Mouse (Mus musculus) thymus, adult 18-20 months (tissue): ENCODE data around the gene Hist2h2aa1.
"Not testable (repeated sequence)": the region's sequence is repeated elsewhere in the genome, so short reads cannot be mapped to it uniquely, and the experiment has no call there.

Experiments used
- DNase-seq, 2 experiments: peaks; one replicate each; pipeline ENCODE4 v3.0.0; 2022; ENCODE audit warnings: mixed read lengths in 2 of 2

The Hist2h2aa1 gene

GRCm38 (mm10) chr3:96230910-96231757 lies 14.2 kb upstream of the Hist2h2aa1 start:
- no peak for DNase-seq

- no peak for DNase-seq
Measured at GRCm38 (mm10) chr3:96231758-96232120, 13.6 kb upstream of the Hist2h2aa1 start.

GRCm38 (mm10) chr3:96234914-96235313 lies 10.4 kb upstream of the Hist2h2aa1 start:
- no peak for DNase-seq

- no peak for DNase-seq
Measured at GRCm38 (mm10) chr3:96235836-96236235, 9.5 kb upstream of the Hist2h2aa1 start.

GRCm38 (mm10) chr3:96236834-96237334 lies 8.4 kb upstream of the Hist2h2aa1 start:
- DNase-seq, result no peak

- DNase-seq, result no peak
Measured at GRCm38 (mm10) chr3:96237335-96237903, 7.9 kb upstream of the Hist2h2aa1 start.

GRCm38 (mm10) chr3:96237904-96238511 lies 7.3 kb upstream of the Hist2h2aa1 start:
- no peak for DNase-seq

- DNase-seq, result peak; percentile 43 to 44
Measured at GRCm38 (mm10) chr3:96238954-96239793, 6.1 kb upstream of the Hist2h2aa1 start, which contains the start of gene Hist2h3c2. Gene Hist2h3c2, minus strand, starts transcription at chr3:96239127.

- DNase-seq, result peak; percentile 88 to 94
Measured at GRCm38 (mm10) chr3:96239949-96240798, 5.1 kb upstream of the Hist2h2aa1 start, which contains the start of gene Hist2h2aa2. Gene Hist2h2aa2, minus strand, starts transcription at chr3:96240276.

- no peak for DNase-seq
Measured at GRCm38 (mm10) chr3:96240799-96241197, 4.5 kb upstream of the Hist2h2aa1 start.

GRCm38 (mm10) chr3:96243921-96244572 lies 1.2 kb upstream of the Hist2h2aa1 start:
- no peak for DNase-seq

GRCm38 (mm10) chr3:96246018-96246417 lies 721 bp downstream of the Hist2h2aa1 start:
- not testable (repeated sequence) for DNase-seq

GRCm38 (mm10) chr3:96246427-96246856 lies 1.1 kb downstream of the Hist2h2aa1 start, which contains the start of gene Hist2h3c1:
Gene Hist2h3c1, plus strand, starts transcription at chr3:96246685.
- DNase-seq, result not testable (repeated sequence)

GRCm38 (mm10) chr3:96247356-96248140 lies 2.3 kb downstream of the Hist2h2aa1 start:
- no peak for DNase-seq

- DNase-seq, result no peak
Measured at GRCm38 (mm10) chr3:96248141-96249033, 3.1 kb downstream of the Hist2h2aa1 start.

GRCm38 (mm10) chr3:96249034-96249345 lies 3.7 kb downstream of the Hist2h2aa1 start:
- DNase-seq, result no peak

GRCm38 (mm10) chr3:96250890-96251289 lies 5.6 kb downstream of the Hist2h2aa1 start:
- no peak for DNase-seq

- DNase-seq, result no peak
Measured at GRCm38 (mm10) chr3:96251787-96252186, 6.5 kb downstream of the Hist2h2aa1 start.
